Mouse (Mus musculus) midbrain, embryonic 11.5 days (tissue): ENCODE results near the gene Pou4f1. TPM values are rescaled to one million over a fixed set of nuclear protein-coding genes. Genes with fewer than 3 reads are reported as not detected.

Experiments
- polyA plus RNA-seq: library from polyadenylated mRNA; unstranded; fragments of >200 nt; fragmentation: Nextera tagmentation; extraction: Ambion mirVana; gene quantifications from 2 replicates; pipeline ENCODE4 v1.2.1, GENCODE M21; 2014

The Pou4f1 gene
- polyA plus RNA-seq, 1 experiment from 2014 or later = 46.9 TPM

Other genes starting within 250 kb of the Pou4f1 start
- 36.3 and 42.8 TPM in 2 replicates for gene Rnf219, start 54.6 kb upstream of the Pou4f1 start, polyA plus RNA-seq